Mouse (Mus musculus) liver, postnatal 0 days (tissue): ENCODE data around the gene Gas2l3.

ENCODE experiments used
- CTCF ChIP-seq: sonication (generic); IDR thresholded peaks from 2 replicates; pipeline ENCODE4 v1.5.1; 2016; ENCODE audit warnings: antibody characterized with exemption, low read depth
- EP300 ChIP-seq: IDR thresholded peaks from 2 replicates; pipeline ENCODE4 v1.6.1; 2016; ENCODE audit warnings: antibody characterized with exemption, low read depth, mild to moderate bottlenecking

- TF ChIP-seq CTCF (no peak), EP300 (no peak)
Observed at GRCm38 (mm10) chr10:89490250-89490649, 46.5 kb upstream of the Gas2l3 start.
